Mouse (Mus musculus): ENCODE data around the gene Elf2. TPM values are rescaled to one million over a fixed set of nuclear protein-coding genes. Genes with fewer than 3 reads are reported as not detected.

Gene Elf2
- total and polyA plus RNA-seq, 3 experiments = 31.2 to 41.2 (median 32.2) TPM

- in situ Hi-C loops (cut with MboI; ENCODE audit: low pct_ligation_motif_present, low pct_unique_long_range_greater_than_20kb, low sequenced_read_pairs) (loop anchor here (25.0 kb wide), 1 partner anchor 785 kb away; the partner anchor contains the start of gene Slc7a11), dilution Hi-C loops (cut with MboI; ENCODE audit: extremely low pct_ligation_motif_present, extremely low pct_unique_long_range_greater_than_20kb, low sequenced_read_pairs) (no loop called here)
- Histone ChIP-seq H3K27me3 (replicated peaks) (no peaks in the 10 kb centered on the region), H3K36me3 (replicated peaks in 1 of 2; ENCODE audit: control insufficient read depth in 1 of 2, insufficient read depth in 1 of 2, low read length in 1 of 2) (peaks cover 0 to 2% of the 10 kb centered on the region in 2 experiments), H3K4me3 (replicated peaks in 1 of 3; ENCODE audit: low read depth in 2 of 3, low read length in 2 of 3, poor library complexity in 1 of 3) (no peak overlapping the region), H3K79me2 (replicated peaks; ENCODE audit: control insufficient read depth, extremely low read depth, insufficient read depth, poor library complexity, severe bottlenecking) (peaks cover 10% of the 10 kb centered on the region), H3K9ac (ENCODE audit: insufficient read depth, low read depth) (no peak overlapping the region), H3K4me1 (ENCODE audit: control insufficient read depth in 1 of 2, insufficient read depth in 2 of 2) (peaks cover 6 to 20% of the 10 kb centered on the region in 2 experiments), H3K4me2 (ENCODE audit: insufficient read depth, low read depth, poor library complexity, severe bottlenecking) (no peak overlapping the region), H3K27ac (ENCODE audit: insufficient read depth, low read depth) (no peak overlapping the region), H3K9me3 (replicated peaks; ENCODE audit: low read length) (no peaks in the 10 kb centered on the region)
- TF ChIP-seq RAD21 (IDR thresholded peaks at IDR 0.05; ENCODE audit: low read depth, low read length) (no peak), ZC3H11A (IDR thresholded peaks at IDR 0.05; ENCODE audit: low read depth, low read length) (no peak), PAX5 (IDR thresholded peaks at IDR 0.05; ENCODE audit: low read length) (no peak), E2F4 (IDR thresholded peaks at IDR 0.05; ENCODE audit: insufficient replicate concordance, low read depth, low read length) (no peak), MAX (IDR thresholded peaks at IDR 0.05; ENCODE audit: low read length) (no peak), CHD2 (IDR thresholded peaks at IDR 0.05; ENCODE audit: low read length) (no peak), KAT2A (IDR thresholded peaks at IDR 0.05; ENCODE audit: insufficient replicate concordance, low read length) (no peak), EP300 (IDR thresholded peaks at IDR 0.05; ENCODE audit: low read length) (no peak), JUND (conservative IDR thresholded peaks at IDR 0.05; ENCODE audit: low read depth, low read length) (no peak), POLR2A (IDR thresholded peaks at IDR 0.05; ENCODE audit: low read depth, low read length) (no peak), SMC3 (IDR thresholded peaks at IDR 0.05; ENCODE audit: low read depth, low read length) (no peak), USF2 (conservative IDR thresholded peaks at IDR 0.05; ENCODE audit: low read depth, low read length) (no peak), UBTF (IDR thresholded peaks at IDR 0.05; ENCODE audit: low read depth, low read length) (no peak), BHLHE40 (IDR thresholded peaks at IDR 0.05; ENCODE audit: low read depth, low read length) (no peak), RCOR1 (conservative IDR thresholded peaks at IDR 0.05; ENCODE audit: low read depth, low read length) (no peak), ZNF384 (IDR thresholded peaks at IDR 0.05; ENCODE audit: low read depth, low read length) (no peak), CHD1 (IDR thresholded peaks at IDR 0.05; ENCODE audit: low read depth, low read length) (no peak), JUN (IDR thresholded peaks at IDR 0.05; ENCODE audit: insufficient read depth, low read depth, low read length) (no peak), CTCF (conservative IDR thresholded peaks at IDR 0.05 in 1 of 2, IDR thresholded peaks at IDR 0.05 in 1 of 2; ENCODE audit: low read depth in 2 of 2, low read length in 2 of 2) (no peak)
- DNase-seq (ENCODE audit: extremely low read depth) = no peak
These were observed 118.2 kb downstream of the Elf2 start for GRCm38 (mm10) chr3:51222302-51222701.

GRCm38 (mm10) chr3:51221847-51222246 lies 118.6 kb downstream of the Elf2 start:
- no peak overlapping the region for H3K4me3 ChIP-seq (replicated peaks in 1 of 3; ENCODE audit: low read depth in 2 of 3, low read length in 2 of 3, poor library complexity in 1 of 3)
- TF ChIP-seq MAX (IDR thresholded peaks at IDR 0.05; ENCODE audit: low read length) (no peak), CHD1 (IDR thresholded peaks at IDR 0.05; ENCODE audit: low read depth, low read length) (no peak), E2F4 (IDR thresholded peaks at IDR 0.05; ENCODE audit: insufficient replicate concordance, low read depth, low read length) (no peak), ZC3H11A (IDR thresholded peaks at IDR 0.05; ENCODE audit: low read depth, low read length) (no peak), USF1 (IDR thresholded peaks at IDR 0.05; ENCODE audit: low read depth, low read length) (no peak), IRF4 (IDR thresholded peaks at IDR 0.05; ENCODE audit: low read depth, low read length) (no peak), BHLHE40 (IDR thresholded peaks at IDR 0.05; ENCODE audit: low read depth, low read length) (no peak), JUND (conservative IDR thresholded peaks at IDR 0.05; ENCODE audit: low read depth, low read length) (no peak), ZNF384 (IDR thresholded peaks at IDR 0.05; ENCODE audit: low read depth, low read length) (no peak), CHD2 (IDR thresholded peaks at IDR 0.05; ENCODE audit: low read length) (no peak), SMC3 (IDR thresholded peaks at IDR 0.05; ENCODE audit: low read depth, low read length) (no peak), ZMIZ1 (IDR thresholded peaks at IDR 0.05; ENCODE audit: low read depth, low read length) (no peak)
- dilution Hi-C loops (cut with MboI; ENCODE audit: extremely low pct_ligation_motif_present, extremely low pct_unique_long_range_greater_than_20kb, low sequenced_read_pairs) = no loop called here
- no peaks in the 10 kb centered on the region for H3K27me3 ChIP-seq (replicated peaks)
- in situ Hi-C loops (cut with MboI; ENCODE audit: low pct_ligation_motif_present, low pct_unique_long_range_greater_than_20kb, low sequenced_read_pairs) = loop anchor here (25.0 kb wide), 1 partner anchor 785 kb away; the partner anchor contains the start of gene Slc7a11
- peaks cover 10% of the 10 kb centered on the region for H3K79me2 ChIP-seq (replicated peaks; ENCODE audit: control insufficient read depth, extremely low read depth, insufficient read depth, poor library complexity, severe bottlenecking)
- H3K27ac ChIP-seq (ENCODE audit: insufficient read depth, low read depth) = no peak overlapping the region
- no peak for DNase-seq (ENCODE audit: extremely low read depth)
- no peak overlapping the region for H3K4me2 ChIP-seq (ENCODE audit: insufficient read depth, low read depth, poor library complexity, severe bottlenecking)
- no peaks in the 10 kb centered on the region for H3K36me3 ChIP-seq (replicated peaks in 1 of 2; ENCODE audit: control insufficient read depth in 1 of 2, insufficient read depth in 1 of 2, low read length in 1 of 2)
- H3K4me1 ChIP-seq (ENCODE audit: control insufficient read depth in 1 of 2, insufficient read depth in 2 of 2) = peaks cover 6 to 16% of the 10 kb centered on the region in 2 experiments
- H3K9me3 ChIP-seq (replicated peaks; ENCODE audit: low read length) = no peaks in the 10 kb centered on the region
- H3K9ac ChIP-seq (ENCODE audit: insufficient read depth, low read depth) = no peak overlapping the region
